Mouse (Mus musculus): ENCODE data around the gene Vav3. TPM values are rescaled to one million over a fixed set of nuclear protein-coding genes. Genes with fewer than 3 reads are reported as not detected.

Gene Vav3
- total RNA-seq, 2 experiments from 2014 or later, result 1.5 to 1.9 TPM

- DNase-seq (ENCODE audit: low spot score), result no peak
Observed at GRCm38 (mm10) chr3:109497074-109497473, 156.6 kb downstream of the Vav3 start.

- DNase-seq (ENCODE audit: low spot score), result no peak
Observed at GRCm38 (mm10) chr3:109499861-109500456, 159.5 kb downstream of the Vav3 start.

DNA sequence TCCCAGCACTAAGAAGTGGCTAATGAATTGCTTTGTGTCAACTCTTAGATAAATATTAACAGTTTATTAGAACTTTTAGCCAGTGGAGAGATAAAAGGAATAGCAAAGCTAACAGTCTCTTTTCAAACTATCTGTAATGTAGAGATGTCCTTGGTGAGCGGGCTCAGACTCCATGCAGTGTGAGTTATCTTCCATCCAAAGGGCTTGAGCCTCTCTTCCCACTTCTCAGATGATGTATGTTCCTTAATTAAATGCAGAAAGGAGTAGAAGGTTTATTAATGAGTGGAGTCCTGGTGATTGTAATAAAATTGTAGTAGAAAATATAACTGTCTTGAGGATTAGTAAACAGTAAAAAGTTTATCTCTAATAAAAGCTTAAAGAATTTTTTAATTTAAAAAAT, 169.3 kb downstream of the Vav3 start:
- no peak for DNase-seq (ENCODE audit: low spot score)

GRCm38 (mm10) chr3:109511849-109512248, 171.4 kb downstream of the Vav3 start:
- DNase-seq (ENCODE audit: low spot score), result no peak

DNA sequence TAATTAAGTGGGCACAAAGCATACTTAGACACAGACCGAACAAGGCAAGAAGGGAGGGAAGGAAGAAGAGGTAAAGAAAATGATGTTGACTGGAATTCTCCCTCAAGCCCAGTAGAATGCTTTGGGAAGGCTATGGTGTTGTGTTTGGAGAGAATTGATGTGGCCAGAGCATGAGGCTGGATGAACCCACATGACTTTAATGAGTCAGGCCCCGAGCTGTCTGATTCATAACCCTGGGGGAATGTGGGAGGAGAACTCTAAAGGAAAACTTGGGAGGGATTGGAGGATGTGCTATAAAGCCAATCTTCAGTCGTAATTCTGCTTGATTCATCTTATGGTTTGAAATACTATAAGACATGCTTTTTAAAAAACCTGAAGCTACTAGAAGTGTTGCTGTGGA, 175.0 kb downstream of the Vav3 start:
- DNase-seq (ENCODE audit: low spot score), result peak; percentile 10

DNA sequence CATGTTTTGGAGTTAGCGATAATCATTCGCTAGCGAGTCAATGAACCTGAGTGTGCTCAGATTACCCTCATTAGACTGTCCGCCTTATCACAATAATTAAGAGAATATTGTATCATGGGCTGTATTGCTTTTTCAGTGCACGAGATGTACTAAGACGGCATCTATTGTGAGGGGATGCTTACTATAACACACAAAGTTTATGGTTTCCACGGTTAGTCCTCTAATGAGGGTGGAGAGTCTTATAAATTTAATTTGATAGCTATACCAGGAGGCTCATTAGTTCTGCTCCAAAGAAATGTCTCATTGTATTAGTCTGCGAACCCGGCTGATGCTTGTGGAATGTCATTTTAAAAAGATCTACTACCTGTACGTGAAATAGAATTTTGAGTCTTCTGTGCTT, 175.9 kb downstream of the Vav3 start:
- DNase-seq (ENCODE audit: low spot score), result no peak

DNA sequence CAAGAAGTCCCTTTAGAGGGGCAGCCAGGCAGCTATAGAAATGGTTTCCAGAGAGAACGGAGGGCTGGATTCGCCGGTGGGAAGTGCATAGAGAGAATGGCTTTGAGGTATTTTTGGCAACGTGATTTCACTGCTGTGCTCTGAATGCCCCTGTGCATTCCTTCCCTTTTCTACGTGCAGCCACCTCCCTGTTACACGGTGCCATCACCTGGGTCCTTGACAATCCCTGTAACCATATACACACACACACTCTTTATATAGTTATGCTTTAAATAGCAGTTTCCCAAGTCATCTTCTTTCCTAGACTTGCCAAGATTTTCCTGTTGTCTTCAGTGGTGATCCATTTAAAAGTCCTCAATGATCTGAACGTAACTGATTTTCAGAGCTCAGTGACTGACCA, 181.7 kb downstream of the Vav3 start:
- DNase-seq (ENCODE audit: low spot score), result no peak

DNA sequence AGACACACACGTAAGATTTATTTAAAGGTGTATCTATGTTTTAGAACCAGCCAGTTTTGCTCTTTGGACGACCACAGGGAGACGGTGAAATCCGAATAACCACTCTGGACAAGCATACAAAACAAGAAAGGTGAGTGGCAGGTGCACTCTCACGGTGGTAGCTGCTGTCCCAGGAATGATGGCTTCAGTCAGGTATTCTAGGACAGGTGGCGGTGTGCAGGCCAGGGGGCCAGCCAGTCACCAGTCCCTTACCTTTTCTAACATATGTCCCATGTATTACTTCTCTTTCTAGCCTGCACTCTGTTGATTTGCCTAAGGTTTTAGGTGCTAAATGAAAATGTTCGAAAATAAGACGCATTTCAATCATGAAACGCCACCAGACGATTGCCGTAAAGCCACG, 185.4 kb downstream of the Vav3 start:
- no peak for DNase-seq (ENCODE audit: low spot score)

GRCm38 (mm10) chr3:109526246-109526645, 185.8 kb downstream of the Vav3 start:
- DNase-seq (ENCODE audit: low spot score), result peak; percentile 62

DNA sequence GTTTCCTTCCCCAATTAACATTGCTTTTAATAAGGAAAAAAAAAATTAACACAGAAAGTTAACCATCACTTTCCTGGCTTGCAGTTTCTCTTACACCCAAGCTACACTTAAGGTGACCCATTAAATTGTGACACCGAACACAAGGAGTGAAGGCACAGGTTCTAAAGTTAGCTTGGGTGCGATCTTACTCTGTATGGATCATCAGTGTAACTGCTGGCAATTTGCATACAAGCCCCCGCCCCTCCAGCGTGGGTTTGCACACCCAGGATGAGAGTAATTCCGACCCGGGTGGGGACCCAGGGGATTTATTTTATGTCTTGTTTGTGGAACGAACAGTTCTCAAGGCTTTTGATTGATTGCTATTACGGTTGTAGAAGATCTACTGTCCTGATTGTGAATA, 186.2 kb downstream of the Vav3 start:
- DNase-seq (ENCODE audit: low spot score), result no peak

DNA sequence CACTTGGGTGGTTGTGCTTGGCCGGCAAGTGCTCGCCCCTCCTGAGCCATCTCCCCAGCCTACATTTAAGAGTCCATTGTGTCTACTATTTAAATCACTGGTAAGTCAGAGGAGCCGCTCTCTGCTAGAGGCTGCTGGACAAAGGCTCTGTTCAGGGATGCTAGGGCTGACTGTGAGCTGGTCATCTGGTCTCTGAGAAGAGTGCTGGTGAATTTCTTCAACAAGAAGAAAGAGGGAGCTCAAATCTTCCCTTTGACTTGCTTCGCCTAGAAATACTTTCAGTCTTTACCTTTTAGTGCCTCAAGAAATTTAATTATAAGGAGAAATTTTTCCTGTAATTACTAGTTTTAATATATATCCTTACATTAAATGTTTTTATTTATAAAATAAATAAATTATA, 188.2 kb downstream of the Vav3 start:
- no peak for DNase-seq (ENCODE audit: low spot score)

DNA sequence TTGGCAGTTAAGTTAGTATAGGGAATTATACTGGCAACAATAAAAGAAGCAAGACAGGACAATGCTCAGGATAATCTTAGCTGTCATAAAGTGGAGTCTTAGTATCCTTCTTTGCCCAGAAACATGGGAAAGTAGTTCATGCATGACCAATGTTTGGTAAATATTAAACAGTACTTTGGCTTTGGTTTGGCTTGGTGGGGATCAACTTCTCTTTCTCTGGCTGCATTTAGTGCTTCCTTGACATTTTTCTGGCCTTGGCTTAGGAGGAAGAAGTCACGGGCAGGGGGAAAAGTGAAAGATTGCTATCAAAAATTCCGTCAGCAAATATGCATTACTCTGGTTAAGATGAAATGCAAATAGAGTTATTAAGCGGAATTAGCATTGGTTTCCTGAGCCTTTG, 197.2 kb downstream of the Vav3 start:
- no peak for DNase-seq (ENCODE audit: low spot score)

DNA sequence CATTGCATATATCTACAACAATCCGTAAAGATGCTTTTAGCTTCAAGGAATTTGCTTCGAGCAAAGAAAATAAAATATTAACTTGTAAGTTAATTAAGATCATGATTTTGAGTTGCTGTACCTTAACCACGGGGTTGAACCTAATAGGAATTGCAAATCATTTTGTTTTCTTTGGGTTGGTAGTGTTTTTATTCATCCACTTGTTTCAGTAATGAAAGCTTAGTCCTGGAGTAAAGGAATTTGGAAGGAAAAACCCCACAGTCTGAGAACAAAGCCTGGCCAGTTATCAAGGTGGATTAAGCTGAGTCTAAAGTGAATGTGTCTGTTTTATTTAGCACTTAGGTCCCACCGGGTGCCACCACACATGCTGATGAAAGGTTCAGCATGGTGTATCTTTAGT, 199.6 kb downstream of the Vav3 start:
- DNase-seq (ENCODE audit: low spot score), result no peak

DNA sequence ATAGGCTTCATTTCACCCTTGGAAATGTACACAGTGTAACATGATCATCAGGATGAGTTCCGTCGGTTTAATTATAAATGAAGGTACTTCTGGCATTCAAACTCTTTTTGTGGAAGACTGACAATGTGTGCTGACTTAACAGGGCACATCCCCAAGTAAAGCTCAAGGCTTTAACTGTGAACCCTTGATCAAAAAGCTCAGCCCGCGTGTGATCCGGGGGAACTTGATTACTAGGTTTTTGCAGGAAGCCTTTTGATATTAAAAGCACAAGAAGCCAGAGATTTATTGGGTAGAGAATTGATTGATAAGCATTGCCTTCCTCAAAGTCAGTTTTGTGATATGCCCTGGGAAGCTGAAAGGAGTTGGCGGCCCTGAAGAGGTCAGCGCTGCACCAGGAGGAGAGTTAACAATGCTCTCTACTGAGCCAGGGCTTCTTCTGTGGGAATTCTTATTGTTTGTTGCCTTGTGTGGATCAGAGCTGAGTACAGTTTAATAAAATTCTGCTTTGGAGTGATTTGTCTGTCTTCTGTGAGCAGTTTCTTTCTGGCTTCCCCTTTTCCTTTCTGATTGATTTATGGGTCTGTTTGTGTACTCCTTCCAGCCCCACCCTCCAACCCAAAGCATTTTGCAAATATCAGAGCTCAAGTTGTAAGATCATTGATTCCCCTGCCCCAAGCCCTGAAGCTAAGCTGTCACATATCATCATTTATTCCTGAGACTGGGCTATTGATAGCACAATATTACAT, 204.2 kb downstream of the Vav3 start:
- DNase-seq (ENCODE audit: low spot score), result no peak

DNA sequence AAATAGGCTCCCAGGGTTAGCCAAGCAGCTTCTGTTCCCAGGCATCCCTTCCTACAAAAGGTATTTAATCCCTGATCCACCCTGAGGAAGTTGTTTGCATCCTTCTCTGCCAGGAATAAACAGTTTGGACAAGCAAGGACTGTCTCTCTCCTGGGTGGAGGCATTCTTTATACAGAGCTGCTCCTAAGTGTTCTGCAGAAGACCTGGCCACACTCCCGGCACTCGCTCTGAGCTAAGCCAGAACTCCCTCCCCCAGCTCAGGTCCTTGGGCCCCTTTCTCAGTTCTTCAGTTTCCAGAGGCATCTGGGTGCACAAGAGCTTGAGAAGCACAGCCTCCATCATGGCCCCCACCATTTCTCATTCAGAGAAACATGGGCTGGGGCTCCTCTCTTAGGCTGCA, 216.9 kb downstream of the Vav3 start:
- no peak for DNase-seq (ENCODE audit: low spot score)

DNA sequence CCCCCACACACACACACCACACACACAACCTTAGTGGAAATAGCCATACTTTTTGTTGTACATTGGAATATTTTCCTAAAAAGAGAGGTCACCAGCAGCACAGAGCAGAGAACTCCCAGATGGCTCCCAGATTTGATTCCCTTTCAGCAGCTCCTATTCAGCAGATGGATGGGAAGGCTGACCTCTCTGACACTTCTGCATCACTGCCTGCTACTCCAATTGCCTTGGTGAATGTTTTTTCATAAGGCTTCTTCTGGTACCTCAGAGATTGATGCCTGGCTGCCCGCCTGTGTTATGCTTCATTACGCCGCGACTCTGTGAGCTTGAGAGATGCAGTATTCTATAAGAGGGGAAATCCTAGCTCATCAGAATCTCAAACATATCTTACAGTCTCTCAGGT, 220.8 kb downstream of the Vav3 start:
- DNase-seq (ENCODE audit: low spot score), result no peak

GRCm38 (mm10) chr3:109561776-109562175, 221.3 kb downstream of the Vav3 start:
- DNase-seq (ENCODE audit: low spot score), result no peak

DNA sequence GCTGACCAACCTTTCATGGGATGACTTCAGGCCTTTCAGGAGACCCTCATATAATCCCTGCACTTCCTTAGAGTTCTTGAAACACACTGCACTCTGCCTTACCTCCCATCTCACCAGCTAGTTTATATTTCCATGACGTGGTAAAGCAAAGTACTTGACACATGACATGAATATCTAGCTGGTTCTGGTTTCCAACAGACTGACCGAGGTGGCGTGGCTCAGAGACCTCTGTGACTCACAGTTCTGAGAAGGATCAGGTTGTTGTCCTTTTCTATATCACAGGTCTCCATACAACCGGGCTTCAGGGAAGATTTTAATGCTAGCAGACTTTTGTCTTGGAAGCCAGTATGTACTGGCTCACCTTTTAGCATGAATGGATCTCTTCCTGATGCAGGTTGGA, 221.8 kb downstream of the Vav3 start:
- DNase-seq (ENCODE audit: low spot score), result no peak

- no peak for DNase-seq (ENCODE audit: low spot score)
Observed at GRCm38 (mm10) chr3:109564443-109564842, 224.0 kb downstream of the Vav3 start.

DNA sequence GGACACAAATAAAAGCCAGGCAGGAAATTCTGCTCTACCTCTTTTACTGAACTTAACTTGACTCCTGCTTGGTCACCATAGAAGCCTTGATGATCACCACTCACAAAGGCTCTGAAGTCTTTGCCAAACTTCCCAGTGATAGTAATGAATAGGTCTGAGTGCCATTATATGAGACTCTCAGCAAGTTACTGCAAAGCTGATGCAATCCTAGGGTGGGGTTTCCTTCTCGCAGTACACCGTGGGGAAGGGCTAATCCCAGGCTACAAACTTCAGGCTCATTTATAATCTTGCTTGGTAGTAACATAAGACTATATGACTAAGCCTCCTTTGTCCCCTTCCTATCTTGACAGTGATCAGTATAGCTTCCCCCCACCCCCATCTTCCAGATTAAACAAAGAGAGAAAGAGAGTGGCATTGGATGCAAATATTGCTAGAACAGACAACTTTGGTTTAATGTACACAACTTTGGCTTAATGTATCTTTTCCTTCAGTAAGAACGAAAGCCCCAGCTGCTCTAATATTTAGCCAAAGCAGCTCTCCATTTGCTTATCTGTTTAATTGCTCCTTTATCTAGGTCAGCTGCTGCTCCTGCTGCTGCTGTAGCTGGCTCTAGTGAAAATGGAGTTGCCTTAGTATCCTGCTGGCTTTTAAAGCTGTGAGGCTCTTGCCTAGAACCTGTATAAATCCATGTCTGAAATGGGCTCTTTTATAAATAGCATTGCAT, 228.3 kb downstream of the Vav3 start:
- no peak for DNase-seq (ENCODE audit: low spot score)

DNA sequence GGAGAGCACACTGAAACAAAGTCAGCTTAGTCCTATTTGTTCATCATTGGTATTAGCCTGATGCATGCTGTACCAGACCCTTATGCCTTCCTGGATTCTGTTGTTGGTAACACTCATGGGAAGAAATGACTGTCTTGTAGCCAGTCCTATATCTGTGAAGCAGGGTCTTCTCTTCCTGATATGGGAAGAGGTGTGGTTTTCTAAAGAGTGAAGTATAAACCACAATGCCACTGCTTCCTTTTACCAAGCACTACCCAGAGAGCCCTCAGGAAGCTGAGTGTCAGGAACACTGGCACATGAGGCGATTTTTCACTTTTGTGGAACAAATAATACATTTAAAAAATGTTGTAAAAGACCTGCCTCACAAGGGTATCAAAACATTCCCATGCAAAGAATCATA, 231.0 kb downstream of the Vav3 start:
- no peak for DNase-seq (ENCODE audit: low spot score)

GRCm38 (mm10) chr3:109572871-109573270, 232.4 kb downstream of the Vav3 start:
- DNase-seq (ENCODE audit: low spot score), result no peak
